Mouse (Mus musculus) kidney, adult 11 months (tissue): ENCODE results near the gene Dpm3.
"Not testable (repeated sequence)": the region's sequence is repeated elsewhere in the genome, so short reads cannot be mapped to it uniquely, and the experiment has no call there.

ENCODE experiments used
- DNase-seq: peaks from one replicate; pipeline ENCODE4 v3.0.0; 2022

The Dpm3 gene

DNA sequence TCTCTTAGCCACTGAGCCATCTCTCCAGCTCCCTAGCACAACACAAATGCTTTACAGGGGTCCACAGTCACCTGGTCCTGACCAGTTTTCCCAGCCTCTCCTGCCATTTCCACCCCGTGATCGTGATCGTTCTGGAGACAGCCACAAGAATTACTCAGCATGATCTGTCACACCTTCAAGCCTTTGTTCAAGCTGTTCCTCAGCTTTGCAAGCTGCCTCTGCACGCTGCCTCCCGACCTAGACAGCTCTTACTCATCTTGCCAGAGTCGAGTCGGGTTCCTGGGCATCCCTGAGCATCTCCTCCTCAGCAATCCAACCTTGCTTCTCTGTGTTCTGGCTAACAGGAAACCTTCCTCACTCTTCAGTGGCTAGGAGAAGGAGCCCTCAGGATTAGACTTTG, at the start of gene Dpm3:
Dpm3 (plus strand) TSS at position 283 of the 400 bp plus-strand sequence.
- DNase-seq = no peak

DNA sequence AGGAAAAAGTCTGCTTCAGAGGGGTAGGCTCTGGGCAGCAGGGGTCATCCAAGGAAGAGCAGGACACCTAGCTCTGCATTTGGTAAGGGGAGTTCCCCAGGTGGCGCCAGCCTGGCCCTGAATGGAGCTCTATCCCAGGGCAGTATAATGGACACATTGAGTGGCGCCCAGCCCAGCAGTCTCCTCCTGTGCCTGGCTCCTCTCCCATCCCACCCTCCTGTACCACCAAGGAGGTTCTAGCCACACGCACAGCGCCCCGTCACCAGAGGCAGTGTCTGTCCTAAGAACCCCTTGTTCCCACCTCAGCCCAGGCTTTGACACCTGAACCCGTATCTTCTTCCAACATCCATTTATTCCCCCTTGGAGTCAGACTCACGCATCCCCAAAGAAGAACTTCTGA, 49.4 kb upstream of the Dpm3 start:
- DNase-seq = no peak

DNA sequence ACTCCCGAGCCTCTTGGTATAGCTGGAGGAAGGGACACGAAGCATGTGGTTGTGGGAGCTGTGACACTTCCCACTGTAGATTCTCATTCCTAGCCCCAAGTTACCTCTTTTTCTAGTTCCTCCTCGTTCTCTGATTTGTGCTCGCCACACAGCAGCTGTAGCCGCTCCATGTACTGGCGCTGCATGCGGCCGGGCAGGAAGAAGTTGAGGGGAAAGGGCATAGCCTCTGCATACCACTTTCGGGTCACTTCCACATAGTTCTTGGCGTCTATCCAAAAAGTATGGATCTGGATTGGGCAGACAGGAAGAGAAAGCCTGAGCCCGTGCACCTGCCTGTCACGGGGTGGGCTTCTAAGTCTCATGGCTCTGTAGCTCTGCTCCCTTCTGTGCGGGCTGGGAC, 49.0 kb upstream of the Dpm3 start:
- no peak for DNase-seq

DNA sequence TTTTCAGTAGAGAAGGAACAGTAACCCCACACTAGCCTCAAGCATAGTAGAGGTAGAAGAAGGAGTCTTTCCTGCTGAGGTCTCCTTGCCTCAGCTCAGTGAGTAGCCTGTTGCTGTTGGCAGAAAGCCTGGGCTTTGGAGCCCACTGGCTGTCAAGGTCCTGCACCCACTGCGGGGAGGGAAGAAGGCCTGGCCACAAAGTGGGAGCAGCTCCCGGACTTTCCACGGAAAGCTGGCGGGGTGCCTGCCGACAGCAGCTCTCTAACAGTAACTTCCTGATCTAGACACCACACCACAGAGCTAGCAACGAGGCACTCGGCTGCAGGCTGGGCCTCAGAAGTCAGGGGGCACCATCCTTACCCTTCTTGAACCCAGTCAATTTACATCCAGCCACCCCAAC, 48.4 kb upstream of the Dpm3 start:
- DNase-seq = peak; percentile 48

DNA sequence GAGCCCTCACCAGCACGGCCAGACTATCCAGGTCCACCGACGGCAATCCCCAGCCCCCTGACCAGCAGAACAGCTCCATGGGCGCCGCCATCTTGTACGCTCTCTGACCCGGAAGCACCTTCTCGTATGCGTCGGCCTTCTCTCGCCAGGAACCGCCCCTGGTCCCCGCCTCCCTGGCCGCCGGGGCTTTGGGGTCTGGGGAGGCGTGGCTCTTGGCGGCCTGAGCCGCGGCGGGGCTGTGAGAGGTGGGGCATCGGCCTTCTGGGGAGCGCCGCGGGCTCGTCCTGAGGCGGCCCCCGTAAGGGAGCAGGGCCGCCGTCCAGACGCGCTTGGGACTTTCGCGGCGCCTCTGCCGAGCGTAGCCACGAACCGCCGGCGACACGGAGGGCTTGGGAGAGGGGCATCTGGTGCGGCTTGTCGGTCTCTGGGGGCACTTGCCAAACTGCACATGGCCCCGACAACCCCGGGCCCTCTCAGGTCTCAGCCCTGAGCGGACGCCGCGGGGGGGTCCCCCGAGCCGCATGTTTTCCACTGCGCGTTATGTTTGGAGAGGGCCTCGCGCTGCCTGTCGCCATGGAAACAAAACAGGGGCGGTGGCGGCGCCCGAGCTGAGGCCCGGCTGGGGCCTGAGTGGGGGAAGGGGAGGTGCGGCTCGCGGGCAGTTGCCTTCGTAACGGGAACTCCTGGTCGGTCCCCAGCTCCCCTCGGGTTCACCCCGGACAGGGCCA, 45.2 kb upstream of the Dpm3 start:
- peak; percentile 88 for DNase-seq

DNA sequence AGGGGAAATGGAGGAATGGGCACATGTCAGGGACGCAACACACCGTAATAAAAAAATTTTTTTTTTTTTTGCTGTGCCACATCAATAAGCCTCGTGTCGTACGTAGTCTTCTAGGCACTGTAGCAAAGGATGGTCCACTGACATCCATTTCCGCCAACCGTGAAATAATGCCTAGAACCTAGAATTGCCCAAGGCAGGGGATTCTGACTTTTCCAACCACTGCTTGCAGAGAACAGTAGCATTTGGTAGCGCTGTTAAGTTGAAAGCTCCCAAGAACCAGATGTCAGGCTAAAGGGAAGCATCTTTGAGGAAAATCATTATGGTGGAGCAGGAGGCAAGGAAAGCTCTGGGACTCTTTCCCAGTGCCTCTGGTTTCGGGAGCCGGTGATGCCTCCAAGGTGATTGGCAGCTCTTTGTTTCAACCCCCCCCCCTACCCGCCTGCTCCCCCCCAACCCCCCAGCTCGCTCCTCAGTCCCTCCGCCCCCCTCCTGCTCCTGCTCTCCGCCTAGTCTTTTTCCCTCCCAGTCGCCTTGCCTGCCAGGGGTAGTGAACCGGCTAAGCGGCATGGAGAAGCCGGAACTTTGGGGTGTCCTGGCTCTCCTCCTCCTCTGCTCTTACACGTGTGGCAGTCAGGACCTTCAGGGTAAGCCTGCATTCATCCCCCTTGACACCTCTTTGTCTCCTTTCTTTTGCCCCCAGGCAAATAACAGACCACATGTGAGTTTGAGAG, 44.3 kb upstream of the Dpm3 start, which contains the start of gene Thbs3:
Thbs3 (plus strand) TSS at position 500 of the 731 bp plus-strand sequence.
- no peak for DNase-seq

DNA sequence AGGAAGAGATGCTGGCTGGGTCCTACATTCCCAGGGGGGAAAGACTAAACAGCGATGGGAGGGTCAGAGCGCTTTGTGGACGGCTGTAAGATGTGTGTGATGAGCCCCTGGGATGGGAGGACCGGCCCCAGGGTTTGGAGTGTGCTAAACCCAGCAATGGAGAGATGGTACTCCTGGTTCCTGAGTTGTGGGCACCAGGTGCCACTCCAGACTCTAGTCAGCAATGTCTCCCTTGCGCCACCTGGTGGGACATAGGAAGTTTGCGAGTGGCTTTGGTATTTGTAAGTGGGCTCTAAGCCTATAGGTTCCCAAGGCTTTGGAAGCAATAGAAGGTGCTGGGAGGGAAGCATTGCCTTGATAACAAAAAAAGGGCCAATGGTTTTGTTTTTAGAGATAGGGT, 43.3 kb upstream of the Dpm3 start:
- DNase-seq = peak; percentile 78

DNA sequence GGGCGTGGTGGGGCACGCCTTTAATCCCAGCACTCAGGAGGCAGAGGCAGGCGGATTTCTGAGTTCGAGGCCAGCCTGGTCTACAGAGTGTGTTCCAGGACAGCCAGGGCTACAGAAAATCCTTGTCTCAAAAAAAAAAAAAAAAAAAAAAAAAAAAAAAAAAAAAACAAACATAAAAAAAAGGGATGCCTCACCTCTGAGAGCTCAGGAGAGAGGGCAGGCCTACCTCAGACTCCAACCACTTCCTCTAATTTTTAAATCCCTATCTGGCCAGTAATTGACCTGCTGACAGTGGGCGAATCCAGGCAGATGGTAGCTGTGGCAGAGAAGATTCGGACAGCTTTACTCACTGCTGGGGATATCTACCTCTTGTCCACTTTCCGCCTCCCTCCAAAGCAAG, 42.8 kb upstream of the Dpm3 start:
- not testable (repeated sequence) for DNase-seq

DNA sequence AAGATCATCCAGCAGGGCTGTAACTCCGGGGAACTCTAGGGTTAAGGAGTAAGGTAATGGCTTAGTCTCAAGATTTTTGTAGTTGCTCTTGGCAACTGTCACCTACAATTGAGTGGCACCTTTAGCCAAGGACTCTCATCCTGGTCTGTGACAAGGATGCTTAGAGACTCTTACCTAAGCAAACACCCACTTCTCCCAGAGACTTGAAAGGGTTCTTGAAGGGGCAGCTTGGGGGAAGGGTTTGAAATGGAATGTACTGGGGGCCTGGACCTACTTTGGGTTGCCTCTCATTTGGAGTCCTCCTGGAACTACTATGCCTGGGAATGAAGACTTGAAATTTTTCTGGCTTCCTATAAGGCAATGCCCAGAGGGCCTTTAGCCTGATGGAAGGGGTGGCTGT, 40.9 kb upstream of the Dpm3 start:
- no peak for DNase-seq

DNA sequence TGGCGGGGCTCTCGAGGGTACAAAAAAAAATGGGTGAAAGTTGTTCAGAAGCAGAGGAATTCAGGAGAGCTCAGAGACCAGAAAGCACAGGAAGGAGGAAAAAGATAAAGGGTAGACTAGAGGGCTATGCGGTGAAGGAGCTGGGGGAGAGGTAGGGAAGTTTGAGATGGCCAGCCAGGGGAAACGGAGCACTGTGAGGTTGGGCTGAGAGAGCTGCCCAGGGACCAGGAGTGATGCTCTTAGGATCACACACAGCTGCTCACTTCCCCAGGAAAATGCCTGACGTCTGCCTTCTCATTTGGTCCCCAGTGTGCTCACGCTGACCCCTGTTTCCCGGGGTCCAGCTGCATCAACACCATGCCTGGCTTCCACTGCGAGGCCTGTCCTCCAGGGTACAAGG, 39.6 kb upstream of the Dpm3 start:
- DNase-seq = no peak

DNA sequence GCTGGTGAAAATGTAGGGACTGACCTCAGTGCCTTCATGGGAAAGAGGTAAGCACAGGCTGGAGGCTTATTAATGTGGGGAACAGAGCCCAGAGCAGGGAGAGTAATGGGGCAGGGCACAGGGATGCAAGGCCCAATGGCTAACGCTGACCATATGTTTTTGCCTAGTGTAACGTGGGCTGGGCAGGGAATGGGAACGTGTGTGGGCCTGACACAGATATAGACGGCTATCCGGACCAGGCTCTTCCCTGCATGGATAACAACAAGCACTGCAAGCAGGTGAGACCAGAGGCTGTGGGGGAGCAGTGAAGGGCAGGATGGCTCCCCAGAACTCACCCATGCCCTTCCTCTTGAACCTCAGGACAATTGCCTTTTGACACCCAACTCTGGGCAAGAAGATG, 38.0 kb upstream of the Dpm3 start:
- DNase-seq = no peak

DNA sequence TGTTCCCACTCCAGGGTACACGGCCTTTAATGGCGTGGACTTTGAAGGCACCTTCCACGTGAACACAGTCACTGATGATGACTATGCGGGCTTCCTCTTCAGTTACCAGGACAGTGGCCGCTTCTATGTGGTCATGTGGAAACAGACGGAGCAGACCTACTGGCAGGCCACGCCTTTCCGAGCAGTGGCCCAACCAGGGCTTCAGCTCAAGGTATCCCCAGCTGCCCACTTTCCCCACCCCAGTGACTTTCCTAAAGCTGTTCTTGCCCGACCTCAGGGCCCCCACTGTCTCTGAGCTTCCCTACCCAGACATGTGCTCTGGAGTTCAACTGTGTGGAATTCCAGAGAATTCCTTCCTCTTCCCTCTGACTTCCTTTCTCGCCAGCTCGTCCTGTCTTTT, 34.4 kb upstream of the Dpm3 start:
- DNase-seq = no peak

DNA sequence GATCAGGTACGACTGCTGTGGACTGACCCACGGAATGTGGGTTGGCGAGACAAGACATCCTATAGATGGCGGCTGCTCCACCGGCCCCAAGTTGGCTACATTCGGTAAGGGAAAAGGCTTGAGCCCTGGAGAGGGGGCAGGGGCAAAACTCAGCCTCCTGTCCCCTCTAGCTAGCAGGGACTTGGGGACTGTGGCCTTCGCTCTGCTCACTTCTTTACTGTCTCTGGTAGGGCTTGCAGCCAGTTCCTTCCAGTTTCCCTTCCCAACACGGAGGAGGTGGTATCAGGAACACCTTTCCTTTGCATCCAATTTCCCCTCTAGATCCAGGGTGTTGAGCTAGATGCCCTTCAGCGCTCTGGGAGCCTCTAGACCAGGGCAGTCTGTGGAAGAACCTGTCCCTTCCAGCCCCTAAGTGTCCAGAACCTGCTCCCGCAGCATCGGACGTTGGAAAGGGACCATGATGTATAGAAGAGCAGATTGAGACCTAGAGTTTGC, 33.8 kb upstream of the Dpm3 start:
- DNase-seq = no peak

DNA sequence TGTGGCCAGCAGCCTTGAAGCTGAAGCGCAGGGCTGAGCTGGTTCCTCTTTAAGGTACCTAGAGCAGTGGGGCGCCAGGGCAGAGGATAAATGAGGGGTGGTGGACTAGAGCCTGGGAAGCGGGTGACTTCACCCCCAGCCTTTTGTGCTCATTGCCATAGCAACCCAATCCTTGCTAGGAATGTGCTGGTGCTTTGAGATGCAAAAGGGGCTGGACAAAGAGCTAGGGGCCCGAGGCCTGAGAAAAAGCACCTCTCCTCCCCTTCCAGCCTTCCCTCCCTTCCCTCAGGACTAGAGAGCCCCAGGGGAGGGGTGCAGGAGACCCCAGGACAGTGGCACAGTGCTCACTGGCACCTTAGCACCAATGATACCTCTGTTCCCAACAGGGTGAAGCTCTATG, 33.2 kb upstream of the Dpm3 start:
- DNase-seq = no peak

DNA sequence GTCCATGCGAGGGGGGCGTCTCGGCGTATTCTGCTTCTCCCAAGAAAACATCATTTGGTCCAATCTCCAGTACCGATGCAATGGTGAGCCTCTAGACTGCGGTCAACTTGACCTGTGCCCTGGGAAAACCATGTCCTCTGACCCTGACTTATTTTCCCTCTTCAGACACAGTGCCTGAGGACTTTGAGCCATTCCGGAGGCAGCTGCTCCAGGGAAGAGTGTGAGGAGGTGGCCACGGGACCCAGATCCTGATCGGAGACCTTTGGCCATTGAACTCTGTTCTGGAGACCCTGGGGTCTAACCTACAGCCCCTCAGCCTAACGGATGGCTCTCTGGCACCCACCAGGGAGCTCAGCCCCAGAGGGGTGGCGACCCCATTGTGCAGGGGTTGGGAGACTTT, 32.8 kb upstream of the Dpm3 start:
- DNase-seq = peak; percentile 54

DNA sequence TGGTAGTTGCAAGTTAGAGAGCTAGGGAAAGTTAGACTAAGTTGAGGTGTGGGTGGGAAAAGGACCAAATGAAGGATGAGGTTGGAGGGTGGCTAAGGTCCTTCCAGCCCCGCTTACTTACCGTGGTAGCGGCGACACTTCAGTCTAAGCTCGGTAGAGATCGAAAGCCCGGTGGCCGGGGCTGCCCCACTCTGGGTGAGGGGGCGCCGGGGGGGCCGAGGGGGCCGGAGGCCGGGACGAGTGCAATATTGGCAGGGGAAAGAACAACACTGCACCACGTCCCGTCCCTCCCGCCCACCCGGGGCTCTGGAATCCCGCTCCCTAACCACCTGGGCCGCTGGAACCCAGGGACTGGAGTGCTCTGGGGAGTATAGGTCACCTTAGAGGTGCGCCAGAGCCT, 32.3 kb upstream of the Dpm3 start, which contains the start of gene Mtx1:
Mtx1 (minus strand) TSS at position 189 of the 400 bp plus-strand sequence.
- no peak for DNase-seq

DNA sequence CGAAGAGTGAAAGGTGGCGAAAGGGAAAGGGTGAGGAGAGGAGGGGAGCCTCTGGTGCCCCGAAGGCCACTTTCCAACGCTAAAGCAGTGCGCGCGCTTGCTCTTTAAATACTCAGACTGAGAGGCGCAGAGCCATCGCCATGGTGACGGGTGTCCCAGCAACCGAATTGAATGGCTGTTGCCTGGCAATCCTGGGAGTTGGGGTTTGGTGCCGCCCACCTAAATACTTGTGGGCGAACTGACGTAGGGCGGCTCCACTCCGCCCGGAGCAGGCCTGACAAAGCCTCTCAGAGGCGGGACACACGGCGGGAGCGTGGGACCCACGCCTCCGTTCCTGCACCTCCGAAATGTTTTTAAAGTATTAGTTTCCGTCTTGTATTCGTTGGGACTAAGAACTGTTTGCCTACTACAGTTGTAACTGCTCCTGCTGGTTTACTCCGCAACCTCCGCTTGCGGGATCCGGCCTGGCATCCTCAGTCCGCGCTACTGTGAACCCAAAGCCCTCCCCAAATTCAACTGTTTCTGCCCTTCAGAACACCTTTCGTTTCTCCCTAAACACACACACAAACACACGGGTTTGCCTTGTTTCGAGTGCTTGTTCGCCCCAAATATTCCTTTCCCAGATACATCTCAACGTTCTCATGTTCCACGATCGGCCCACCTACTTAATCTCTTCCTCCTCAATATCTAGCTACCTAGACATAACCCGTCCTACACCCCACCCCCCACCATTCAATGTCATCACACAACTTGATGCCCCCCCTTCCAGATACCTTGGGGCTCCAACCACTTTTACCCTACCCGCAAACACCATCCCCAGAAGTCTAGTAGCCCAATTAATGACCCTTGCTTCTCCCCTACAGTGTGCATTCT, 31.6 kb upstream of the Dpm3 start:
- DNase-seq = peak; percentile 92

DNA sequence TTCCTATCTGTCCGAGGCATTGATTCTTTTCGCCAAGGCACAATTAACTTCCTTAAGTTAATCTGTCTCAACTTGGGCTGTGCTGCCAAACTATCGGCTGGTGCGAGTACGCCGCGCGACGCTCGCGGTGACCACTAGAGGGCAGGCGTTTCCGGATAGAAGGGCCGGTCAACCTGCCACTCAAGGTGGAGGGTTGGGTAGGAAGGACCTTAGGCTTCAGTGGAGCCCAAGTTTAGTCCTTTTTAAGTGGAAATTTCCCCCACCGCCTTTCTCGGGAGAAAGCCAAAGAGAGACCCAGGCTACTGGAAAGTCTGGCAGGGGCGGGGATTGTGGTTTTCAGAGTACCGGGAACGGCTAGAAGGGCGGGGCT, 31.0 kb upstream of the Dpm3 start:
- DNase-seq = peak; percentile 89

DNA sequence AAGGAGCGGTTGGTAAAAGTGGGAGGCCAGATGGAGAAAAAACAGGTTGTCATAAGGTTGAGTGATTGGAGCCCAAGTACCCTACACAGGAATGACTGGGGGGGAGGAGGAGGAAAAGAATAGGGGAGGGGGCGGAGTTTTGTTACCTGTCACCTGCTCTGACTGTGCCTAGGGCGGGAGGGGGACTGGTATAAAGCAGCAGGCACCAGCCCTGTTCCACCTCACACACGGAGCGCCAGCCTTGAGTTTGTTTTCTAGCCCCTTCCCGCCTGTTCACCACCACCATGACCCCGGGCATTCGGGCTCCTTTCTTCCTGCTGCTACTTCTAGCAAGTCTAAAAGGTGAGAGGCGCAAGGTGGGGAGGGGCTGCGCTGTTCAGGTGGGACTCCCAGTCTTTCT, 30.3 kb upstream of the Dpm3 start, which contains the start of gene Muc1:
Muc1 (plus strand) TSS at position 222 of the 400 bp plus-strand sequence.
- peak; percentile 45 for DNase-seq

DNA sequence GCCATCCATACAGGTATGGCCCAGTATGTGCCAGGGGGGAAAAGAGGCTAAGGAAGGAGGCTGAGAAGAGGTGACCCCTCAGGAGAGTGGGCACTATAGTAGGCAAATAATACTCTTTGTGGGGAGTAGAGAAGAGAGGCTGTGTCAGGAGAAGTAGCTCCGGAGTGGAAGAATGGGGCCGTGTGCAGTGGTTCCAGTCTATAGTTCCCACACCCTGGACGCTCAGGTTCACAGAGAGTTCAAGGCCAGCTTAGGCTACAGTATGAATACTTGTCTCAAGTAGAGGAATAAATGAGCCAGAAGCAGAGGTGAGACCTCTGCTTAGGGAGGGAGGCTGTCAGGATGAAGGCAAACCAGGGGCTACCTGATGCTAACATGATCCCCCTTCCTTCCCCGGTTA, 29.9 kb upstream of the Dpm3 start:
- DNase-seq = no peak

DNA sequence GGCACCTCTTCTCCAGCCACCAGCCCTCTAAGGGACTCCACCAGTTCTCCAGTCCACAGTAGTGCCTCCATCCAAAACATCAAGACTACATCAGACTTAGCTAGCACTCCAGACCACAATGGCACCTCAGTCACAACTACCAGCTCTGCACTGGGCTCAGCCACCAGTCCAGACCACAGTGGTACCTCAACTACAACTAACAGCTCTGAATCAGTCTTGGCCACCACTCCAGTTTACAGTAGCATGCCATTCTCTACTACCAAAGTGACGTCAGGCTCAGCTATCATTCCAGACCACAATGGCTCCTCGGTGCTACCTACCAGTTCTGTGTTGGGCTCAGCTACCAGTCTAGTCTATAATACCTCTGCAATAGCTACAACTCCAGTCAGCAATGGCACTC, 28.6 kb upstream of the Dpm3 start:
- no peak for DNase-seq

DNA sequence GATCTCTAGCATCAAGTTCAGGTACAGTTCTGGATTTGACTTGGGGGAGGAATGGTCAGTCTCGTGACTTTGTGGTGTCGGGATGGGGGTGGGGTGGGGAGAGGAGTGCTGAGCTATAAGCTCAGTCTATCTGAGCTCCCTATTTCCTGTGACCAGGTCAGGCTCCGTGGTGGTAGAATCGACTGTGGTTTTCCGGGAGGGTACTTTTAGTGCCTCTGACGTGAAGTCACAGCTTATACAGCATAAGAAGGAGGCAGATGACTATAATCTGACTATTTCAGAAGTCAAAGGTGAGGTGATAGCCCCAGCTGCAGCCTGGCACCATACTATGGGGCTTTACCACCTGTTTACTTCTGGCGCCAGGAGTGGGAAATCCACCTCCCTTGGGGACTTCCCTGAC, 27.8 kb upstream of the Dpm3 start:
- no peak for DNase-seq

DNA sequence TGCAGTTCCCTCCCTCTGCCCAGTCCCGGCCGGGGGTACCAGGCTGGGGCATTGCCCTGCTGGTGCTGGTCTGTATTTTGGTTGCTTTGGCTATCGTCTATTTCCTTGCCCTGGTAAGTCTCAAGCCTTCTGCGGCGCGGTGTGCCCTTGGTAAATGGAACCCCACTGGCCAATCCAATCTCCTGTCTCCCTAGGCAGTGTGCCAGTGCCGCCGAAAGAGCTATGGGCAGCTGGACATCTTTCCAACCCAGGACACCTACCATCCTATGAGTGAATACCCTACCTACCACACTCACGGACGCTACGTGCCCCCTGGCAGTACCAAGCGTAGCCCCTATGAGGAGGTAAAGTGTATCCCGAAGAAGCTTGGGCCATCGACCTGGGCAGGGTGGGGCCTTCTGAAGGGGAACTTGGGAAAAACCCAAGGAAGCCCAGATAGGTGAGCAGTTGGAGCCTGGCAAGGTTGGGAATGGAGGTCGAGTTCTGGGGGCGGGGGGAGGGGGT, 27.3 kb upstream of the Dpm3 start:
- no peak for DNase-seq
